Mouse (Mus musculus) forebrain, embryonic 14.5 days (tissue): ENCODE data around the gene Ptpn3. TPM values are rescaled to one million over a fixed set of nuclear protein-coding genes. Genes with fewer than 3 reads are reported as not detected.

Experiments used
- ATAC-seq: fragments of 200-750 bp; cut with Nextera tagmentation; 2 replicates; pipeline ENCODE4 v1.8.0; 2017; ENCODE audit warnings: mild to moderate bottlenecking, moderate library complexity
- DNase-seq: peaks from one replicate; pipeline ENCODE4 v3.0.0-alpha.2; 2015; ENCODE audit warnings: low spot score
- H3K27ac ChIP-seq: fragments of 300-500 bp; sonication (generic); 2 replicates; pipeline ENCODE4 v1.5.1; 2014; ENCODE audit warnings: low read depth, mild to moderate bottlenecking, control low read depth, low read length, moderate library complexity
- H3K27me3 ChIP-seq: fragments of 300-500 bp; sonication (generic); replicated peaks from 2 replicates; pipeline ENCODE4 v1.6.1; 2014; ENCODE audit warnings: low read length, control low read depth, mixed read lengths; ENCODE audit not compliant: control insufficient read depth, insufficient read depth
- H3K36me3 ChIP-seq: fragments of 300-500 bp; sonication (generic); 2 replicates; pipeline ENCODE4 v1.6.1; 2014; ENCODE audit warnings: low read length, control low read depth; ENCODE audit not compliant: control insufficient read depth, insufficient read depth
- H3K4me1 ChIP-seq: fragments of 300-500 bp; sonication (generic); 2 replicates; pipeline ENCODE4 v1.6.1; 2014; ENCODE audit warnings: antibody characterized with exemption, low read length, control low read depth; ENCODE audit not compliant: control insufficient read depth, insufficient read depth
- H3K4me2 ChIP-seq: fragments of 300-500 bp; sonication (generic); 2 replicates; pipeline ENCODE4 v1.6.1; 2014; ENCODE audit warnings: mild to moderate bottlenecking, control low read depth, low read length
- H3K4me3 ChIP-seq: fragments of 300-500 bp; sonication (generic); 2 replicates; pipeline ENCODE4 v1.5.1; 2014; ENCODE audit warnings: low read depth, low read length, control low read depth
- H3K9ac ChIP-seq: fragments of 300-500 bp; sonication (generic); 2 replicates; pipeline ENCODE4 v1.6.1; 2014; ENCODE audit warnings: mild to moderate bottlenecking, low read length, control low read depth, moderate library complexity
- H3K9me3 ChIP-seq: fragments of 300-500 bp; sonication (generic); replicated peaks from 2 replicates; pipeline ENCODE4 v1.6.1; 2016; ENCODE audit warnings: low read length, control low read depth, mixed read lengths; ENCODE audit not compliant: control insufficient read depth
- WGBS: fragments of 180-500 bp; shearing (Covaris S2); extraction: QIAGEN DNeasy Blood & Tissue Kit; methylation state at CpG from one replicate; pipeline ENCODE4 v1.1.7; 2014; 5-methylcytosine and 5-hydroxymethylcytosine counted together
- polyA plus RNA-seq: library from polyadenylated mRNA; unstranded; fragments of >200 nt; fragmentation: Nextera tagmentation; extraction: Ambion mirVana; gene quantifications from 2 replicates; pipeline ENCODE4 v1.2.1, GENCODE M21; 2014

Ptpn3 gene
- polyA plus RNA-seq = 0.58 and 0.66 TPM in 2 replicates

GRCm38 (mm10) chr4:57301410-57302313 lies at the start of gene Ptpn3:
TSS of gene Ptpn3 (minus strand) at chr4:57301837.
- WGBS = under 1% methylated on average over 42 of the region's 42 CpGs
- ATAC-seq (peak; percentile 85), DNase-seq (peak; percentile 88)
- H3K9me3 ChIP-seq = no peaks in the 10 kb centered on the region
- H3K9ac ChIP-seq = peak within 1 kb of the TSS; percentile 73
- peaks cover 15% of the 10 kb centered on the region for H3K4me1 ChIP-seq
- 0 out of 2 replicates have a peak, but pooled peaks cover 5% of the 10 kb centered on the region for H3K27me3 ChIP-seq
- no peaks in the 10 kb centered on the region for H3K36me3 ChIP-seq
- peak within 1 kb of the TSS; percentile 46; the same call in 1 of the 2 replicates for H3K27ac ChIP-seq
- peak within 1 kb of the TSS; percentile 65 for H3K4me3 ChIP-seq
- peak within 1 kb of the TSS; percentile 97 for H3K4me2 ChIP-seq

- ATAC-seq = no peak
- WGBS = 95% methylated on average over 2 of the region's 2 CpGs
- Histone ChIP-seq H3K27ac (no peak overlapping the region), H3K4me1 (no peaks in the 10 kb centered on the region), H3K4me3 (no peak overlapping the region), H3K9me3 (no peaks in the 10 kb centered on the region), H3K9ac (no peak overlapping the region), H3K4me2 (no peak overlapping the region), H3K36me3 (no peaks in the 10 kb centered on the region), H3K27me3 (no peaks in the 10 kb centered on the region)
- DNase-seq = no peak
These were observed 48.9 kb upstream of the Ptpn3 start for GRCm38 (mm10) chr4:57350541-57350940.

GRCm38 (mm10) chr4:57343996-57344395 lies 42.4 kb upstream of the Ptpn3 start:
- no peak for ATAC-seq
- Histone ChIP-seq H3K9me3 (no peaks in the 10 kb centered on the region), H3K9ac (no peak overlapping the region), H3K4me1 (no peaks in the 10 kb centered on the region), H3K36me3 (no peaks in the 10 kb centered on the region), H3K4me3 (no peak overlapping the region), H3K27me3 (no peaks in the 10 kb centered on the region), H3K4me2 (no peak overlapping the region), H3K27ac (no peak overlapping the region)
- 95% methylated on average over 7 of the region's 7 CpGs for WGBS
- no peak for DNase-seq

GRCm38 (mm10) chr4:57338923-57339322 lies 37.3 kb upstream of the Ptpn3 start:
- WGBS = 87% methylated on average over 17 of the region's 17 CpGs
- no peak for ATAC-seq
- Histone ChIP-seq H3K36me3 (no peaks in the 10 kb centered on the region), H3K27me3 (no peaks in the 10 kb centered on the region), H3K27ac (no peak overlapping the region), H3K4me1 (no peaks in the 10 kb centered on the region), H3K9me3 (no peaks in the 10 kb centered on the region), H3K9ac (no peak overlapping the region), H3K4me3 (no peak overlapping the region), H3K4me2 (no peak overlapping the region)
- DNase-seq = no peak

GRCm38 (mm10) chr4:57338061-57338460 lies 36.4 kb upstream of the Ptpn3 start:
- no peak for ATAC-seq
- H3K9ac ChIP-seq = no peak overlapping the region
- H3K36me3 ChIP-seq = no peaks in the 10 kb centered on the region
- no peaks in the 10 kb centered on the region for H3K9me3 ChIP-seq
- H3K27ac ChIP-seq = no peak overlapping the region
- 93% methylated on average over 9 of the region's 9 CpGs for WGBS
- H3K4me2 ChIP-seq = no peak overlapping the region
- H3K4me1 ChIP-seq = no peaks in the 10 kb centered on the region
- DNase-seq = no peak
- H3K4me3 ChIP-seq = no peak overlapping the region
- no peaks in the 10 kb centered on the region for H3K27me3 ChIP-seq

GRCm38 (mm10) chr4:57335000-57335666 lies 33.5 kb upstream of the Ptpn3 start:
- 31% methylated on average over 9 of the region's 9 CpGs for WGBS
- Histone ChIP-seq H3K4me3 (no peak overlapping the region), H3K9ac (no peak overlapping the region), H3K4me1 (no peaks in the 10 kb centered on the region), H3K36me3 (no peaks in the 10 kb centered on the region), H3K27me3 (no peaks in the 10 kb centered on the region), H3K4me2 (no peak overlapping the region), H3K9me3 (no peaks in the 10 kb centered on the region), H3K27ac (no peak overlapping the region)
- DNase-seq (peak; percentile 8), ATAC-seq (no peak)

DNA sequence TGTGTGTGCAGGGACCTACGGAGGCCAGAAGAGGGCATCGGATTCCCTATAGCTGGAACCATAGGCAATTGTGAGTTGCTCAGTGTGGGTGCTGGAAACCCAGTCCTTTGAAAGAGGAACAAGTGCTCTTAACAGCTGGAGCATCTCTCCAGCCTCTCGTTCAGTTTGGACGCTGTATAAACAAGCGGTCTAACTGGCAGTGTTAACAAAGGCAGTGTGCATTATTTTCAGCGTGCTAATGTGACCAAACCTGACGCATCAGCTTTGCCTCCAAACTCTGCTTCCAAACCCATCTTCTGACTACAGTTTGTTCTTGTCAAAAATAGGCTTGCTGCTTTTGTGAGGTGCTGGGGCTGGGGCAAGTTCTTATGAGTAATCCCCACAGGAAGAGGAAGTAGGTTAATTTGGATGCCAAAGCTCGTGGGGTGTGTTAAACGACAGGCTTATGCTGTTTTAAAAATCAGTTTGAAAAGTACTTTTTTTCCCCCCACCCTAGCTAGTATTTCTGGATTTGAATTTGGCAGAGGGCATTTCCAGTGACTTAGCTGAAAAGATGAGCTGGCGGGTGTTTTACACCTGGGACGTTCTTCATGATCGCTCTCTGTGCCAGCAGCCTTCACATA lies 32.4 kb upstream of the Ptpn3 start:
- H3K4me1 ChIP-seq = no peaks in the 10 kb centered on the region
- no peaks in the 10 kb centered on the region for H3K36me3 ChIP-seq
- ATAC-seq = no peak
- WGBS = 91% methylated on average over 12 of the region's 12 CpGs
- H3K9ac ChIP-seq = no peak overlapping the region
- no peak overlapping the region for H3K4me3 ChIP-seq
- no peak for DNase-seq
- no peaks in the 10 kb centered on the region for H3K9me3 ChIP-seq
- H3K27ac ChIP-seq = no peak overlapping the region
- no peaks in the 10 kb centered on the region for H3K27me3 ChIP-seq
- H3K4me2 ChIP-seq = no peak overlapping the region

GRCm38 (mm10) chr4:57332511-57332910 lies 30.9 kb upstream of the Ptpn3 start:
- Histone ChIP-seq H3K27ac (no peak overlapping the region), H3K4me1 (no peaks in the 10 kb centered on the region), H3K27me3 (no peaks in the 10 kb centered on the region), H3K4me3 (no peak overlapping the region), H3K36me3 (no peaks in the 10 kb centered on the region), H3K4me2 (no peak overlapping the region), H3K9ac (no peak overlapping the region), H3K9me3 (no peaks in the 10 kb centered on the region)
- DNase-seq (no peak), ATAC-seq (no peak)
- 88% methylated on average over 3 of the region's 3 CpGs for WGBS
